In the genomic region with DNA sequence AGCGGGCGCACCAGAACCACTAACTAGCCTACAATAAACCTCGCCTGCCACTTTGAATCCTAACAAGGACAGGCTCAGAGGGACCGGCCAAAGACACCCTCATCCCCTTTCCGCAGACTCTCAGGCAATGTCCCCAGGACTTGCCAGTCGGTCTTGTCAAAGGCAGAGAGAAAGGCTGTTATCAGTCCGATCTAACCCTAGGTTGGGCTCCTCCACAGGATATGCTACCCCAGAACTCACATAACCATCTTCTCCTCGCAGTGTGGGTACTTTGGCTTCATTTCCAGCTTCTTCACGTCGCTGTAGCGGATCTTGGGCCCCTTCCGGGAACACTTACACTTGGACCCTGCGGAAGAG, we compare ENCODE assay signal across 7 mouse cellular contexts. TPM values are rescaled to one million over a fixed set of nuclear protein-coding genes. Genes with fewer than 3 reads are reported as not detected.
A peak's percentile ranks its signal among the peaks of the same experiment; 100 is the strongest.
DNase-seq lines count a peak whose midpoint lies in the region; ATAC-seq and TF ChIP-seq lines count a peak whose summit lies in the region.

No protein-coding gene starts in this region.

- H3K4me2 ChIP-seq in forebrain, embryonic 12.5 days, result peak overlapping the region; percentile 93
- peak overlapping the region; percentile 86 for H3K4me2 ChIP-seq in limb, embryonic 14.5 days (replicated peaks; ENCODE audit: low read depth, low read length, severe bottlenecking)
- peak overlapping the region; percentile 86 for H3K4me2 ChIP-seq in stomach, embryonic 15.5 days

- TF ChIP-seq POLR2A in lung, adult 2 months (IDR thresholded peaks at IDR 0.05; ENCODE audit: borderline replicate concordance, extremely low read depth, low read depth, low read length), result no peak
- TF ChIP-seq POLR2A in limb, embryonic 14.5 days (IDR thresholded peaks at IDR 0.05; ENCODE audit: borderline replicate concordance, extremely low read depth, insufficient read depth, insufficient read length), result no peak

- H3K9ac ChIP-seq in forebrain, embryonic 12.5 days, result peak overlapping the region; percentile 54
- H3K9ac ChIP-seq in limb, embryonic 14.5 days (ENCODE audit: low read depth, low read length, severe bottlenecking), result peak overlapping the region; percentile 91
- peak overlapping the region; percentile 29; the same call in 1 of the 2 replicates for H3K9ac ChIP-seq in stomach, embryonic 15.5 days

- WGBS in lung, adult 2 months, result 9% methylated on average over 13 of the region's 13 CpGs
- 3% methylated on average over 13 of the region's 13 CpGs for WGBS in forebrain, embryonic 12.5 days
- WGBS in limb, embryonic 14.5 days, result 3% methylated on average over 13 of the region's 13 CpGs
- 7% methylated on average over 13 of the region's 13 CpGs for WGBS in stomach, embryonic 15.5 days

- DNase-seq in lung, adult 2 months, result peak; percentile 7
- DNase-seq in lung, adult 18-20 months, result no peak
- DNase-seq in limb, embryonic 14.5 days (ENCODE audit: low spot score), result no peak
- DNase-seq in layer of hippocampus, adult 9-10 months (ENCODE audit: low spot score), result no peak
- no peak for DNase-seq in cerebellum, postnatal 14 days

- peaks cover 86% of the 10 kb centered on the region for H3K27me3 ChIP-seq in forebrain, embryonic 12.5 days
- peaks cover 8% of the 10 kb centered on the region; the same call in 1 of the 2 replicates for H3K27me3 ChIP-seq in limb, embryonic 14.5 days (ENCODE audit: control insufficient read depth, insufficient read depth, low read length)
- H3K27me3 ChIP-seq in stomach, embryonic 15.5 days (replicated peaks), result peaks cover 77% of the 10 kb centered on the region

- H3K27ac ChIP-seq in forebrain, embryonic 12.5 days, result no peak overlapping the region
- peak overlapping the region; percentile 79 for H3K27ac ChIP-seq in limb, embryonic 14.5 days (replicated peaks; ENCODE audit: low read depth, low read length)
- H3K27ac ChIP-seq in stomach, embryonic 15.5 days, result no peak overlapping the region

- peak overlapping the region; percentile 44 for H3K4me3 ChIP-seq in lung, adult 2 months (replicated peaks; ENCODE audit: extremely low read depth, low read depth, low read length)
- H3K4me3 ChIP-seq in forebrain, embryonic 12.5 days (replicated peaks), result peak overlapping the region; percentile 54
- peak overlapping the region; percentile 71 for H3K4me3 ChIP-seq in limb, embryonic 14.5 days (replicated peaks; ENCODE audit: low read length)
- H3K4me3 ChIP-seq in stomach, embryonic 15.5 days (replicated peaks), result peak overlapping the region; percentile 49

- H3K4me1 ChIP-seq in lung, adult 2 months (ENCODE audit: control insufficient read depth, insufficient read depth, low read length), result no peaks in the 10 kb centered on the region
- H3K4me1 ChIP-seq in forebrain, embryonic 12.5 days, result peaks cover 22% of the 10 kb centered on the region
- H3K4me1 ChIP-seq in limb, embryonic 14.5 days (ENCODE audit: control insufficient read depth, insufficient read depth, low read length), result peaks cover 20% of the 10 kb centered on the region
- peaks cover 5% of the 10 kb centered on the region for H3K4me1 ChIP-seq in stomach, embryonic 15.5 days

- no peaks in the 10 kb centered on the region for H3K9me3 ChIP-seq in forebrain, embryonic 12.5 days
- H3K9me3 ChIP-seq in limb, embryonic 14.5 days (ENCODE audit: control insufficient read depth, low read length), result no peaks in the 10 kb centered on the region
- H3K9me3 ChIP-seq in stomach, embryonic 15.5 days, result no peaks in the 10 kb centered on the region

- no peak for ATAC-seq in forebrain, embryonic 12.5 days (ENCODE audit: low FRiP score)
- no peak for ATAC-seq in limb, embryonic 14.5 days (ENCODE audit: low FRiP score, low read depth)
- ATAC-seq in stomach, embryonic 15.5 days (ENCODE audit: insufficient read depth, low FRiP score, low read depth), result no peak

- no peak for TF ChIP-seq CTCF in lung, adult 2 months (IDR thresholded peaks at IDR 0.05; ENCODE audit: insufficient read depth, low read length)

- H3K36me3 ChIP-seq in forebrain, embryonic 12.5 days (replicated peaks), result no peaks in the 10 kb centered on the region
- peaks cover 29% of the 10 kb centered on the region for H3K36me3 ChIP-seq in limb, embryonic 14.5 days (ENCODE audit: control insufficient read depth, insufficient read depth, low read length)
- no peaks in the 10 kb centered on the region for H3K36me3 ChIP-seq in stomach, embryonic 15.5 days

RNA-seq across cellular contexts. Expression of a gene that starts 0.8 kb away (rescaled TPM):
- polyA plus RNA-seq in lung, adult 2 months (2012; rRNA removed), result 285 and 286 TPM in 2 replicates
- polyA plus RNA-seq in forebrain, embryonic 12.5 days (2016; fragmentation: Nextera tagmentation; extraction: Ambion mirVana), result 19.5 and 26.3 TPM in 2 replicates
- polyA plus RNA-seq in limb, embryonic 14.5 days (2012; rRNA removed), result 421 and 443 TPM in 2 replicates
- 474 and 556 TPM in 2 replicates for polyA plus RNA-seq in limb, embryonic 14.5 days (2014; fragmentation: Nextera tagmentation; extraction: Ambion mirVana)
- polyA plus RNA-seq in stomach, embryonic 15.5 days (2015; fragmentation: Nextera tagmentation; extraction: Ambion mirVana), result 12.4 and 13.7 TPM in 2 replicates

RNA-seq across cellular contexts. Expression of a gene that starts 43.6 kb away (rescaled TPM):
- not detected in 2 replicates for polyA plus RNA-seq in lung, adult 2 months (2012; rRNA removed)
- polyA plus RNA-seq in forebrain, embryonic 12.5 days (2016; fragmentation: Nextera tagmentation; extraction: Ambion mirVana), result 16.2 and 19.5 TPM in 2 replicates
- 0.04 and 0.06 TPM in 2 replicates for polyA plus RNA-seq in limb, embryonic 14.5 days (2012; rRNA removed)
- polyA plus RNA-seq in limb, embryonic 14.5 days (2014; fragmentation: Nextera tagmentation; extraction: Ambion mirVana), result not detected in 2 replicates
- polyA plus RNA-seq in stomach, embryonic 15.5 days (2015; fragmentation: Nextera tagmentation; extraction: Ambion mirVana), result not detected in 2 replicates

Comparison
In these comparisons a context has a peak if more than half of its experiments do, and no peak if none do; other contexts are left out.
1. H3K9ac ChIP-seq: peak in every context shown above with its lines; median percentile 91 in limb, embryonic 14.5 days; 54 in forebrain, embryonic 12.5 days; 29 in stomach, embryonic 15.5 days.
2. RNA of a gene that starts 0.8 kb away (polyA plus RNA-seq): 421 to 556 TPM in limb, embryonic 14.5 days and 285 to 286 TPM in lung, adult 2 months; 19.5 to 26.3 TPM in forebrain, embryonic 12.5 days and 12.4 to 13.7 TPM in stomach, embryonic 15.5 days; every median in the first group is over 10 times any median in the second.
3. RNA of a gene that starts 43.6 kb away (polyA plus RNA-seq): 16.2 to 19.5 TPM in forebrain, embryonic 12.5 days; not detected in stomach, embryonic 15.5 days, 0.04 to 0.06 TPM in limb, embryonic 14.5 days and not detected in lung, adult 2 months; every median in the first group is over 10 times any median in the second.
4. Peak in every context shown above with its lines, with median percentiles within 50 percentile points of each other: H3K4me3 ChIP-seq and H3K4me2 ChIP-seq.